Mouse (Mus musculus): ENCODE results near the gene Mettl24. TPM values are rescaled to one million over a fixed set of nuclear protein-coding genes. Genes with fewer than 3 reads are reported as not detected.

Mettl24 gene
- polyA plus RNA-seq, 1 experiment from 2014 or later = 3.5 TPM

DNA sequence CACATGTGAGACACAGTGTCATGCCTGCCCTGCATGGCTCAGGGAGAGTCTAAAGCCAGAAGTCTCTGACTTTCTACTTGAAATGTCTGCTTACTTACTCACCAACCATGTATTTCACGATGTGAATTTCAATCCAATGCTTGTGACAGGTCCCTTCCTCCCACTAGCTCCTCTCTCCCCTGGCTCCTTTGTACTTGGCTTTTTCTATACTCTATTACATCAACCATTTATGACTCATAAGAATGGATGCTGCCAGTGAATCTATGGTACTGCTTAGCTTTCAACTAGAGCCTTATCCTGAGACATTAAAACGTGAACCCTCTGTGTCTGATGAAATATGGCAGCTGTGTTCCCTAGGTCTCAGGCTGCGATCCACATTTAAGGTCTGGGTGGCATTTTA lies 147.2 kb downstream of the Mettl24 start:
- Histone ChIP-seq H3K36me3 (ENCODE audit: insufficient read depth) (peaks cover 36% of the 10 kb centered on the region; the same call in 1 of the 2 replicates), H3K27me3 (ENCODE audit: insufficient read depth, low read length) (no peaks in the 10 kb centered on the region), H3K9me3 (ENCODE audit: low read depth, low read length) (no peaks in the 10 kb centered on the region), H3K9ac (no peak overlapping the region), H3K4me1 (ENCODE audit: insufficient read depth) (no peaks in the 10 kb centered on the region), H3K27ac (ENCODE audit: low read depth) (no peak overlapping the region), H3K4me3 (ENCODE audit: low read depth, low read length) (no peak overlapping the region), H3K4me2 (no peak overlapping the region)
- TF ChIP-seq CTCF (IDR thresholded peaks at IDR 0.05; ENCODE audit: low read depth) = no peak
- 78% methylated on average over 3 of the region's 3 CpGs for WGBS
- DNase-seq (no peak), ATAC-seq (ENCODE audit: insufficient read depth) (no peak)

DNA sequence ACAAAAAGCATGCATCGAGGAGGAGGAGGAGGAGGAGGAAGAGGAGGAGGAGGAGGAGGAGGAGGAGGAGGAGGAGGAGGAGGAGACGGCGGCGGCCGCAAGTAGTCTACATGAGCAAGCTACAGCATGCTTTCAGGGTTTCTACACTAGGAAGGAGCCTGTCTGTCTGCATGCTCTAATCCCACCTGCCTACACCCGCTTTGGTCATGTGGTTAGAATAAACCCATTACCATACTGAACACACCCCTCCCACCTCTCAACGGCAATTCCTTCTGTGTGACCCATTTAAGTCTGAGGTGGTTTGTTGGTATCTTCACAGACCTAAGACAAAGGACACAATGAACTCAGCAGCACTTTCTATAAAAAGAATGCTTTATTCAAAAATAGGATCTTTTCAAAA lies 148.2 kb downstream of the Mettl24 start:
- no peak overlapping the region for H3K9ac ChIP-seq
- H3K4me3 ChIP-seq (ENCODE audit: low read depth, low read length) = no peak overlapping the region
- TF ChIP-seq CTCF (IDR thresholded peaks at IDR 0.05; ENCODE audit: low read depth) = no peak
- DNase-seq = no peak
- no peaks in the 10 kb centered on the region for H3K27me3 ChIP-seq (ENCODE audit: insufficient read depth, low read length)
- H3K36me3 ChIP-seq (ENCODE audit: insufficient read depth) = peaks cover 36% of the 10 kb centered on the region; the same call in 1 of the 2 replicates
- ATAC-seq (ENCODE audit: insufficient read depth) = no peak
- H3K9me3 ChIP-seq (ENCODE audit: low read depth, low read length) = no peaks in the 10 kb centered on the region
- no peak overlapping the region for H3K27ac ChIP-seq (ENCODE audit: low read depth)
- H3K4me2 ChIP-seq = no peak overlapping the region
- H3K4me1 ChIP-seq (ENCODE audit: insufficient read depth) = no peaks in the 10 kb centered on the region
- WGBS = 86% methylated on average over 6 of the region's 7 CpGs

DNA sequence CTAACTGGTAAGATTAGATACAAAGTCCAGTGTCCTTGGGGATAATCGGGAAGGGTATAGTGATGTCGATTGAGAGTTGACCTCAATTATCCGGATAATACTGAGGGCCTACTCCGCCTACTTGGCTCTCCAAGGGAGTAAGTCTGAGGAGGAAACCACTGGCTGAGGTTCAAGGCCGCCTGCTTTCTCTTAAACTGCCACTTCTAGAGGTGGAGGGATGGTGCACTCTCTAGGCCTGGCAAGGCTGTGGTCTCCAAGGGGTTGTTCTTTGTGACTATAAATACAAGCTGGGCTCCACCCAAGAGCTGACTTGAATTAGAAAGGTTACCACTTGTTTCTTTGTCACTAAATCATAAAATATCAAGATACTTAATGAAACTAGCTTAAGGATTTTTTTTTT lies 157.0 kb downstream of the Mettl24 start:
- Histone ChIP-seq H3K27ac (ENCODE audit: low read depth) (no peak overlapping the region), H3K36me3 (ENCODE audit: insufficient read depth) (peaks cover 49% of the 10 kb centered on the region), H3K4me1 (ENCODE audit: insufficient read depth) (no peaks in the 10 kb centered on the region), H3K4me3 (ENCODE audit: low read depth, low read length) (no peak overlapping the region), H3K9me3 (ENCODE audit: low read depth, low read length) (no peaks in the 10 kb centered on the region), H3K4me2 (no peak overlapping the region), H3K27me3 (ENCODE audit: insufficient read depth, low read length) (no peaks in the 10 kb centered on the region), H3K9ac (no peak overlapping the region)
- 89% methylated on average over 5 of the region's 5 CpGs for WGBS
- DNase-seq (no peak), ATAC-seq (ENCODE audit: insufficient read depth) (no peak)
- no peak for TF ChIP-seq CTCF (IDR thresholded peaks at IDR 0.05; ENCODE audit: low read depth)

DNA sequence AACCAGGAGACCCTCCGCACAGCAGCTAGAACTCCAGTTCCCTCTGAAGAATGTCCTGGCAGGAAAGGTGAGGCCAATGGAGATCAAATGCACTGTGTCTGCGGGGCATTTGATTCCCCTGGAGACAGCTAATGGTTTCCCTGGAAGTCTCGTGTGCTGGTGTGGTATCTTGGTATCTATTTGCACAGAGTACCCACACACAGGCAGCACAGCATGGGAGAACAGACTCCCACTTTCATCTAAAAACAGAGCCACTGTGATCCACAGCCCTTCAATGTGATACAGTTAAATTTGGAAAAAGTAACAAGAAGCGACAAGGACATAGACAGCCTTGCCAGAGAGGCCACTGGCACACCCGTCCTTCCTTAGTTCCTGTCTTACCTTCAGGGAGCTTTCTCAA lies 160.8 kb downstream of the Mettl24 start:
- Histone ChIP-seq H3K4me2 (no peak overlapping the region), H3K36me3 (ENCODE audit: insufficient read depth) (peaks cover 64% of the 10 kb centered on the region), H3K27me3 (ENCODE audit: insufficient read depth, low read length) (no peaks in the 10 kb centered on the region), H3K9me3 (ENCODE audit: low read depth, low read length) (no peaks in the 10 kb centered on the region), H3K27ac (ENCODE audit: low read depth) (no peak overlapping the region), H3K9ac (no peak overlapping the region), H3K4me3 (ENCODE audit: low read depth, low read length) (no peak overlapping the region), H3K4me1 (ENCODE audit: insufficient read depth) (no peaks in the 10 kb centered on the region)
- DNase-seq (no peak), ATAC-seq (ENCODE audit: insufficient read depth) (no peak)
- WGBS = 78% methylated on average over 5 of the region's 5 CpGs
- no peak for TF ChIP-seq CTCF (IDR thresholded peaks at IDR 0.05; ENCODE audit: low read depth)

DNA sequence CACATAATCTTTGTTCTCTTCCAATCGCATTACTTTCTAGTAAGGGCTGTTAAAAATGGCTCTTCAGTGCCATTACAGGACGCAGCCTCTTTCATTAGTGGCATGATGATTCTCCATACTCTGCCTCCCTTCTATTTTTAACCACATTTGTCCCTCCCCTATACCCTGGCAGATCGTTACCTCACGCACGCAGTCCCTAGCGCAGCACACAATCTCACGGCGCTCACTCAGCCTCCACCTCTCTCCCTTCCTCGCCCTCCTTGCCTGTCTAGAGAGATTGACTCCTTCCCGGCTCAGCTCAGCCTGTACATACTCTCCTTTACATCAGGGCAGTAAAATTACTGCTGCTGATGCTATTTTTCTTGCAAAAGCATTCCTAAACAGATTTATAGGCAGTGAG lies 161.5 kb downstream of the Mettl24 start:
- Histone ChIP-seq H3K9ac (no peak overlapping the region), H3K27ac (ENCODE audit: low read depth) (no peak overlapping the region), H3K27me3 (ENCODE audit: insufficient read depth, low read length) (no peaks in the 10 kb centered on the region), H3K4me3 (ENCODE audit: low read depth, low read length) (no peak overlapping the region), H3K36me3 (ENCODE audit: insufficient read depth) (peaks cover 69% of the 10 kb centered on the region), H3K4me2 (no peak overlapping the region), H3K4me1 (ENCODE audit: insufficient read depth) (no peaks in the 10 kb centered on the region), H3K9me3 (ENCODE audit: low read depth, low read length) (no peaks in the 10 kb centered on the region)
- ATAC-seq (ENCODE audit: insufficient read depth) (no peak), DNase-seq (no peak)
- 70% methylated on average over 10 of the region's 10 CpGs for WGBS
- no peak for TF ChIP-seq CTCF (IDR thresholded peaks at IDR 0.05; ENCODE audit: low read depth)

DNA sequence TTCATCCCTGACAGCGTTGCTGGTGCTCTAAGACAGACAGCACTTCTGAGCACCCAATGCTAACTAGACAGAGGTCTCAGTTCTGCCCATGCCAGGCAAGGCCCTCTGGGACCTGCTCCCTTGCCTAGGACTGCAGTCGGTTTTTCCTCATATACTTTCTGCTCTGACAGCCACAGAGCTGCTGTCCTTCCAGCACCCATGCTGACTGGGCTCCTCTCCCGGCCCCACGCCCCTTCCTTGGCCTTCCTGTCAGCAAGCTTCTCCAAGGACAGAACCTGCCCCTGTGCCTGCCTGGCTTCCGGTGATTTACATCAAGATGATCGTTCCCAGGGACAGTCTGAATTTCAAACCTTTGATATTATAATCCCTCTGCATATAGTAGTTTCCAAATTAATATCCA lies 162.5 kb downstream of the Mettl24 start:
- TF ChIP-seq CTCF (IDR thresholded peaks at IDR 0.05; ENCODE audit: low read depth) = no peak
- Histone ChIP-seq H3K9ac (no peak overlapping the region), H3K4me2 (no peak overlapping the region), H3K27me3 (ENCODE audit: insufficient read depth, low read length) (no peaks in the 10 kb centered on the region), H3K4me3 (ENCODE audit: low read depth, low read length) (no peak overlapping the region), H3K9me3 (ENCODE audit: low read depth, low read length) (no peaks in the 10 kb centered on the region), H3K27ac (ENCODE audit: low read depth) (no peak overlapping the region), H3K4me1 (ENCODE audit: insufficient read depth) (no peaks in the 10 kb centered on the region), H3K36me3 (ENCODE audit: insufficient read depth) (peaks cover 71% of the 10 kb centered on the region)
- ATAC-seq (ENCODE audit: insufficient read depth) (no peak), DNase-seq (no peak)
- 78% methylated on average over 6 of the region's 6 CpGs for WGBS

DNA sequence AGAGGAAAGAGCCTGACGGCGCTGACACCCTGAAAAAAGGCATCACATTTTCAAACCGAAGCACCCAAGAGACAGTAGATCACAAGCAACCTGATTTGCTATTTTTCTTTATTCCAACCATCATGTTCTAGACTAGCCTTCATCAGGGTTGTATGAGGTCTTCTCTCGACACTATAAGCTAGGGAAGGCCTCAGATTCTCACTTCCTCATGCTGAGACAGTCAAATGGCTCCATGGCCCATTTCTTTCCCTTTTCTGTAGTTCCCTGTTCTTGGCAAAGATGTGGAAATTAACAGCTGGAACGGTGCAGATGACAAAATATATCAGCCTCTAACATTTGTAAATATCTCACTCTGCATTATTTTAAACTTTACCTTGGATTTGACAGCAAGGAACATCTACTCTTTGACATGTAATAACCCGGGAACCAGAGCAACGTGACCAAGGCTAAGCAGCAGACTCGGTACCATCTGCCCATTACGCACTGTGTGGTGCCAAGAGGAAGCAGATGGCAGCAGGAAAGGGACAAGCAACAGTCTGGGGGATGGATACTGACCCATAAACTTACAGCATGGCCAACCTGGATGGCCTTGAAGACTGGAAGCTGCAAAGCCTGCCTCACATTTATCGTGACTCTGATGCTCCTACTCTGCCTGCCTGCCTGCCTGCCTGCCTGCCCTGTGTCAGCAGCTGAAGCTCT lies 164.2 kb downstream of the Mettl24 start:
- Histone ChIP-seq H3K27ac (ENCODE audit: low read depth) (no peak overlapping the region), H3K9ac (no peak overlapping the region), H3K4me1 (ENCODE audit: insufficient read depth) (no peaks in the 10 kb centered on the region), H3K4me3 (ENCODE audit: low read depth, low read length) (no peak overlapping the region), H3K9me3 (ENCODE audit: low read depth, low read length) (no peaks in the 10 kb centered on the region), H3K36me3 (ENCODE audit: insufficient read depth) (peaks cover 57% of the 10 kb centered on the region), H3K4me2 (no peak overlapping the region), H3K27me3 (ENCODE audit: insufficient read depth, low read length) (no peaks in the 10 kb centered on the region)
- no peak for TF ChIP-seq CTCF (IDR thresholded peaks at IDR 0.05; ENCODE audit: low read depth)
- DNase-seq (no peak), ATAC-seq (ENCODE audit: insufficient read depth) (no peak)
- 91% methylated on average over 10 of the region's 10 CpGs for WGBS

Measured in lung, embryonic 14.5 days (tissue).